8 mouse cellular contexts compared by ENCODE assay signal in the genomic region with DNA sequence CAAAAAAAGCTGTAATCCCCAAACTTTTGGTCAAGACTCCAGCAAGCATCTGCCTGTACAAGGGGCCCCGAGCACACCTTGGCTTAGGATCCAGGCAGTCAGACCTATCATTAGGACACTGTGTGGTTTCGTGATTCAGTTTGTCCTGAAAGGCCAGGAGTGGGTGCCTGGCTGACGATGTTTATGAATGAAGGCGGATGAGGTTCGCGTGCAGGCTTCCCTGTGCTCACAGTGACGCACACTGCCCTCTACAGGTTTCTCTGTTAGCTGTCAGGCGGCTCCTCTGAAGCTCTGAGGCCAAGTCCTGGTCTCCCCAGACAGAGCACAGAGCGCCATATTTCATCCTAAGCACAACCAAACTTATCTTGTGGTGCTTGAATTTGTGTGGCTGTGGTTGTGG. TPM values are rescaled to one million over a fixed set of nuclear protein-coding genes. Genes with fewer than 3 reads are reported as not detected.
DNase-seq lines count a peak whose midpoint lies in the region; ATAC-seq and TF ChIP-seq lines count a peak whose summit lies in the region.

No protein-coding gene starts in this region.

- peak overlapping the region; percentile 54 for H3K9ac ChIP-seq in embryonic facial prominence, embryonic 15.5 days
- peak overlapping the region; percentile 82 for H3K9ac ChIP-seq in limb, embryonic 14.5 days (ENCODE audit: low read depth, low read length, severe bottlenecking)
- peak overlapping the region; percentile 82; the same call in 1 of the 2 replicates for H3K9ac ChIP-seq in midbrain, postnatal 0 days (replicated peaks; ENCODE audit: low read length, poor library complexity, severe bottlenecking)

- peak; percentile 92 for DNase-seq in A20 (ENCODE audit: low read depth, low spot score)
- peak; percentile 85 for DNase-seq in heart, adult 8-10 months (ENCODE audit: low spot score)
- DNase-seq in kidney, adult 9 months, result peak; percentile 89
- peak; percentile 95 for DNase-seq in limb, embryonic 14.5 days (ENCODE audit: low spot score)
- peak; percentile 94 for DNase-seq in midbrain, postnatal 0 days (ENCODE audit: low spot score)
- peak; percentile 49 to 71 for DNase-seq in spleen, postnatal 14 days (ENCODE audit: low spot score in 2 of 2)

- ATAC-seq in embryonic facial prominence, embryonic 15.5 days (ENCODE audit: insufficient number of reproducible peaks, low FRiP score, low TSS enrichment, low read depth), result peak; percentile 20; the same call in 1 of the 2 replicates
- peak; percentile 33 for ATAC-seq in limb, embryonic 14.5 days (ENCODE audit: low FRiP score, low read depth)
- peak; percentile 28 for ATAC-seq in midbrain, postnatal 0 days (ENCODE audit: low FRiP score)

- H3K4me1 ChIP-seq in bone marrow, adult 2 months (ENCODE audit: control insufficient read depth, insufficient read depth, low read length), result peaks cover 6% of the 10 kb centered on the region
- H3K4me1 ChIP-seq in embryonic facial prominence, embryonic 15.5 days, result peaks cover 49% of the 10 kb centered on the region
- peaks cover 29% of the 10 kb centered on the region for H3K4me1 ChIP-seq in limb, embryonic 14.5 days (ENCODE audit: control insufficient read depth, insufficient read depth, low read length)
- peaks cover 11% of the 10 kb centered on the region; the same call in 1 of the 2 replicates for H3K4me1 ChIP-seq in midbrain, postnatal 0 days (ENCODE audit: insufficient read depth, low read length)

- H3K27ac ChIP-seq in bone marrow, adult 2 months (ENCODE audit: control insufficient read depth, insufficient read depth, low read depth, low read length, poor library complexity), result peak overlapping the region; percentile 92
- H3K27ac ChIP-seq in embryonic facial prominence, embryonic 15.5 days (replicated peaks), result peak overlapping the region; percentile 100
- H3K27ac ChIP-seq in limb, embryonic 14.5 days (replicated peaks; ENCODE audit: low read depth, low read length), result peak overlapping the region; percentile 96
- H3K27ac ChIP-seq in midbrain, postnatal 0 days (ENCODE audit: low read depth, low read length), result peak overlapping the region; percentile 90

- peak overlapping the region; percentile 94 for H3K4me3 ChIP-seq in bone marrow, adult 2 months (replicated peaks; ENCODE audit: control insufficient read depth, low read depth, low read length)
- peak overlapping the region; percentile 75 for H3K4me3 ChIP-seq in embryonic facial prominence, embryonic 15.5 days (replicated peaks)
- peak overlapping the region; percentile 84 for H3K4me3 ChIP-seq in limb, embryonic 14.5 days (replicated peaks; ENCODE audit: low read length)
- peak overlapping the region; percentile 65 for H3K4me3 ChIP-seq in midbrain, postnatal 0 days (ENCODE audit: low read depth, low read length)

- WGBS in bone marrow, adult 2 months, result 1% methylated on average over 9 of the region's 9 CpGs
- 1% methylated on average over 9 of the region's 9 CpGs for WGBS in embryonic facial prominence, embryonic 15.5 days
- under 1% methylated on average over 9 of the region's 9 CpGs for WGBS in limb, embryonic 14.5 days
- under 1% methylated on average over 9 of the region's 9 CpGs for WGBS in midbrain, postnatal 0 days

- no peaks in the 10 kb centered on the region for H3K9me3 ChIP-seq in embryonic facial prominence, embryonic 15.5 days (replicated peaks)
- no peaks in the 10 kb centered on the region for H3K9me3 ChIP-seq in limb, embryonic 14.5 days (ENCODE audit: control insufficient read depth, low read length)
- H3K9me3 ChIP-seq in midbrain, postnatal 0 days (ENCODE audit: low read length), result no peaks in the 10 kb centered on the region

- H3K36me3 ChIP-seq in embryonic facial prominence, embryonic 15.5 days, result no peaks in the 10 kb centered on the region
- H3K36me3 ChIP-seq in limb, embryonic 14.5 days (ENCODE audit: control insufficient read depth, insufficient read depth, low read length), result peaks cover 12% of the 10 kb centered on the region
- no peaks in the 10 kb centered on the region for H3K36me3 ChIP-seq in midbrain, postnatal 0 days (ENCODE audit: insufficient read depth, low read length)

- TF ChIP-seq CTCF in bone marrow, adult 2 months (IDR thresholded peaks at IDR 0.05; ENCODE audit: control insufficient read depth, insufficient read depth, low read length), result peak; percentile 94
- peak; percentile 92 for TF ChIP-seq CTCF in midbrain, postnatal 0 days (IDR thresholded peaks at IDR 0.05)

- no peak for TF ChIP-seq POLR2A in bone marrow, adult 2 months (IDR thresholded peaks at IDR 0.05; ENCODE audit: borderline replicate concordance, control insufficient read depth, low read depth, low read length)
- TF ChIP-seq POLR2A in limb, embryonic 14.5 days (IDR thresholded peaks at IDR 0.05; ENCODE audit: borderline replicate concordance, extremely low read depth, insufficient read depth, insufficient read length), result peak; percentile 25; the same call in 1 of the 2 replicates

- H3K27me3 ChIP-seq in embryonic facial prominence, embryonic 15.5 days, result no peaks in the 10 kb centered on the region
- no peaks in the 10 kb centered on the region for H3K27me3 ChIP-seq in limb, embryonic 14.5 days (ENCODE audit: control insufficient read depth, insufficient read depth, low read length)
- H3K27me3 ChIP-seq in midbrain, postnatal 0 days (ENCODE audit: insufficient read depth, low read length), result no peaks in the 10 kb centered on the region

- H3K4me2 ChIP-seq in embryonic facial prominence, embryonic 15.5 days (replicated peaks), result peak overlapping the region; percentile 84
- H3K4me2 ChIP-seq in limb, embryonic 14.5 days (replicated peaks; ENCODE audit: low read depth, low read length, severe bottlenecking), result peak overlapping the region; percentile 89
- peak overlapping the region; percentile 99 for H3K4me2 ChIP-seq in midbrain, postnatal 0 days (ENCODE audit: low read depth, low read length, poor library complexity, severe bottlenecking)

RNA-seq across cellular contexts. Expression of a gene that starts 1.0 kb away (rescaled TPM):
- polyA plus RNA-seq in bone marrow, adult 2 months (2011; ENCODE audit: insufficient read depth, insufficient read length, low replicate concordance, missing spikeins), result 2.8 and 4.8 TPM in 2 replicates
- polyA plus RNA-seq in embryonic facial prominence, embryonic 15.5 days (2015; fragmentation: Nextera tagmentation; extraction: Ambion mirVana), result 15.3 and 15.4 TPM in 2 replicates
- total RNA-seq in heart, adult 8-10 months (2022), result under 1 TPM; 0.32 to 0.41 (median 0.36) TPM
- 13.8 and 18.5 TPM in 2 replicates for polyA plus RNA-seq in limb, embryonic 14.5 days (2012; rRNA removed)
- polyA plus RNA-seq in limb, embryonic 14.5 days (2014; fragmentation: Nextera tagmentation; extraction: Ambion mirVana), result 16.6 and 17.8 TPM in 2 replicates
- 4.1 and 7.9 TPM in 2 replicates for total RNA-seq in midbrain, postnatal 0 days (2014; rRNA removed)
- 4.6 and 4.8 TPM in 2 replicates for polyA plus RNA-seq in midbrain, postnatal 0 days (2015; fragmentation: Nextera tagmentation; extraction: Ambion mirVana)

RNA-seq across cellular contexts. Expression of a gene that starts 2.2 kb away (rescaled TPM):
- not detected in 2 replicates for polyA plus RNA-seq in bone marrow, adult 2 months (2011; ENCODE audit: insufficient read depth, insufficient read length, low replicate concordance, missing spikeins)
- not detected in 2 replicates for polyA plus RNA-seq in embryonic facial prominence, embryonic 15.5 days (2015; fragmentation: Nextera tagmentation; extraction: Ambion mirVana)
- not detected for total RNA-seq in heart, adult 8-10 months (2022)
- polyA plus RNA-seq in limb, embryonic 14.5 days (2012; rRNA removed), result not detected in 2 replicates
- not detected in 2 replicates for polyA plus RNA-seq in limb, embryonic 14.5 days (2014; fragmentation: Nextera tagmentation; extraction: Ambion mirVana)
- not detected in 2 replicates for total RNA-seq in midbrain, postnatal 0 days (2014; rRNA removed)
- not detected in 2 replicates for polyA plus RNA-seq in midbrain, postnatal 0 days (2015; fragmentation: Nextera tagmentation; extraction: Ambion mirVana)

RNA-seq across cellular contexts. Expression of a gene that starts 4.4 kb away (rescaled TPM):
- polyA plus RNA-seq in bone marrow, adult 2 months (2011; ENCODE audit: insufficient read depth, insufficient read length, low replicate concordance, missing spikeins), result not detected in 2 replicates
- polyA plus RNA-seq in embryonic facial prominence, embryonic 15.5 days (2015; fragmentation: Nextera tagmentation; extraction: Ambion mirVana), result not detected in 2 replicates
- total RNA-seq in heart, adult 8-10 months (2022), result not detected
- not detected in 2 replicates for polyA plus RNA-seq in limb, embryonic 14.5 days (2012; rRNA removed)
- polyA plus RNA-seq in limb, embryonic 14.5 days (2014; fragmentation: Nextera tagmentation; extraction: Ambion mirVana), result not detected in 2 replicates
- total RNA-seq in midbrain, postnatal 0 days (2014; rRNA removed), result not detected in 2 replicates
- polyA plus RNA-seq in midbrain, postnatal 0 days (2015; fragmentation: Nextera tagmentation; extraction: Ambion mirVana), result not detected in 2 replicates

RNA-seq across cellular contexts. Expression of a gene that starts 9.6 kb away (rescaled TPM):
- not detected in 2 replicates for polyA plus RNA-seq in bone marrow, adult 2 months (2011; ENCODE audit: insufficient read depth, insufficient read length, low replicate concordance, missing spikeins)
- not detected in 2 replicates for polyA plus RNA-seq in embryonic facial prominence, embryonic 15.5 days (2015; fragmentation: Nextera tagmentation; extraction: Ambion mirVana)
- total RNA-seq in heart, adult 8-10 months (2022), result not detected
- not detected in 2 replicates for polyA plus RNA-seq in limb, embryonic 14.5 days (2012; rRNA removed)
- polyA plus RNA-seq in limb, embryonic 14.5 days (2014; fragmentation: Nextera tagmentation; extraction: Ambion mirVana), result not detected in 2 replicates
- total RNA-seq in midbrain, postnatal 0 days (2014; rRNA removed), result not detected in 2 replicates
- not detected in 2 replicates for polyA plus RNA-seq in midbrain, postnatal 0 days (2015; fragmentation: Nextera tagmentation; extraction: Ambion mirVana)

RNA-seq across cellular contexts. Expression of a gene that starts 19.4 kb away (rescaled TPM):
- 4.6 TPM in 1 of 2 replicates, not detected in the other for polyA plus RNA-seq in bone marrow, adult 2 months (2011; ENCODE audit: insufficient read depth, insufficient read length, low replicate concordance, missing spikeins)
- not detected in 2 replicates for polyA plus RNA-seq in embryonic facial prominence, embryonic 15.5 days (2015; fragmentation: Nextera tagmentation; extraction: Ambion mirVana)
- not detected for total RNA-seq in heart, adult 8-10 months (2022)
- polyA plus RNA-seq in limb, embryonic 14.5 days (2012; rRNA removed), result not detected in 2 replicates
- polyA plus RNA-seq in limb, embryonic 14.5 days (2014; fragmentation: Nextera tagmentation; extraction: Ambion mirVana), result not detected in 2 replicates
- total RNA-seq in midbrain, postnatal 0 days (2014; rRNA removed), result not detected in 2 replicates
- polyA plus RNA-seq in midbrain, postnatal 0 days (2015; fragmentation: Nextera tagmentation; extraction: Ambion mirVana), result 0.69 TPM in 1 of 2 replicates, not detected in the other

Comparison
In these comparisons a context has a peak if more than half of its experiments do, and no peak if none do; other contexts are left out.
1. Peak in every context shown above with its lines: DNase-seq, ATAC-seq, H3K4me3 ChIP-seq and H3K27ac ChIP-seq.